In the genomic region with DNA sequence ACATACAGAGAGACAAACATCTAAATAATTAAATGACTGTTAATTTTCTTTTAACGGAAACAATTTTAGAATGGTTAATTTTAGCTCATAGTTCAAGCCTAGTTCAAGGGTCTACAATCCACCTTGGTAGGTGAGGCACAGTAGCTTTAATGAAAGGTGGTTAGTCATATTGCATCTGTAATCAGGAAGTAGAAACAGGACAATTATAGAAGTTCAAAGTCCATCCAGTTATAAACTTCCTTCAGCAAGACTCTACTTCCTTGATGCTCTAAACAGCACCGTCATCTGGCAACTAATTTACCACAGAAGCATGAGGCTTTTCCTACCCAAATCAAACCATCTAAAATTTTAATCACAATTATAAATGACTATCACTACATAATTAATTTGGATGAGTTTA, we compare ENCODE assay signal across 23 mouse cellular contexts.
DNase-seq lines count a peak whose midpoint lies in the region; ATAC-seq lines count a peak whose summit lies in the region.
"Had no signal": no experiment of that assay in that cellular context is flagged by ENCODE, and none has a peak within 500 bp of the region (broad histone marks: within the 10 kb centered on the region; RNA-seq: fewer than 3 reads in every experiment).

No protein-coding gene starts in this region.

- H3K36me3 ChIP-seq in intestine, embryonic 16.5 days (ENCODE audit: control insufficient read depth, insufficient read depth, low read length), result no peaks in the 10 kb centered on the region
- H3K36me3 ChIP-seq: embryonic facial prominence, embryonic 13.5 days; embryonic facial prominence, embryonic 15.5 days; forebrain, embryonic 10.5 days; forebrain, embryonic 12.5 days had no signal

- 79% methylated on average over 2 of the region's 2 CpGs for WGBS in intestine, embryonic 16.5 days
- 39% methylated on average over 2 of the region's 2 CpGs for WGBS in large intestine, adult 2 months

- no peaks in the 10 kb centered on the region for H3K9me3 ChIP-seq in intestine, embryonic 16.5 days (ENCODE audit: control insufficient read depth, low read length)
- H3K9me3 ChIP-seq: embryonic facial prominence, embryonic 13.5 days; embryonic facial prominence, embryonic 15.5 days; forebrain, embryonic 10.5 days; forebrain, embryonic 12.5 days had no signal

- no peak overlapping the region for H3K4me2 ChIP-seq in intestine, embryonic 16.5 days (ENCODE audit: low read depth, low read length)
- H3K4me2 ChIP-seq: embryonic facial prominence, embryonic 13.5 days; embryonic facial prominence, embryonic 15.5 days; forebrain, embryonic 12.5 days had no signal

- H3K27ac ChIP-seq in intestine, embryonic 16.5 days (ENCODE audit: low read length), result no peak overlapping the region
- H3K27ac ChIP-seq: embryonic facial prominence, embryonic 13.5 days; embryonic facial prominence, embryonic 15.5 days; forebrain, embryonic 10.5 days; forebrain, embryonic 12.5 days had no signal

- peak; percentile 82 for ATAC-seq in intestine, embryonic 16.5 days
- ATAC-seq: forebrain, embryonic 14.5 days; forebrain, embryonic 16.5 days had no signal

- H3K9ac ChIP-seq in intestine, embryonic 16.5 days (ENCODE audit: low read depth, low read length), result no peak overlapping the region
- H3K9ac ChIP-seq: embryonic facial prominence, embryonic 13.5 days; embryonic facial prominence, embryonic 15.5 days; forebrain, embryonic 12.5 days had no signal

- DNase-seq in A20 (ENCODE audit: low read depth, low spot score) (peak; percentile 52), liver (no peak)
- peak; percentile 60 for DNase-seq in large intestine, adult 2 months (ENCODE audit: low read depth, low spot score)
- DNase-seq in gastrocnemius, postnatal 4 days (ENCODE audit: low spot score in 2 of 2), result no peak
- no peak for DNase-seq in cerebellum, postnatal 4 days (ENCODE audit: low spot score in 2 of 2)
- DNase-seq: adrenal gland, adult 2 months; adrenal gland, postnatal 10 days; adrenal gland, postnatal 25 days; cerebellum, adult 11 months; cerebellum, adult 18-20 months; cerebellum, adult 8-10 months; cerebellum, adult 9-11 months; cerebellum, postnatal 14 days; cerebellum, postnatal 36 days; embryo, embryonic 11 days had no signal

- H3K4me1 ChIP-seq in intestine, embryonic 16.5 days (ENCODE audit: control insufficient read depth, insufficient read depth, low read length), result no peaks in the 10 kb centered on the region
- H3K4me1 ChIP-seq: embryonic facial prominence, embryonic 13.5 days; embryonic facial prominence, embryonic 15.5 days; forebrain, embryonic 12.5 days had no signal

- no peak overlapping the region for H3K4me3 ChIP-seq in intestine, embryonic 16.5 days (ENCODE audit: low read length)
- H3K4me3 ChIP-seq: embryonic facial prominence, embryonic 13.5 days; embryonic facial prominence, embryonic 15.5 days; erythroblast, embryonic 14.5 days; forebrain, embryonic 10.5 days; forebrain, embryonic 12.5 days had no signal

- no peaks in the 10 kb centered on the region for H3K27me3 ChIP-seq in intestine, embryonic 16.5 days (replicated peaks; ENCODE audit: control insufficient read depth, insufficient read depth, low read length)
- H3K27me3 ChIP-seq: embryonic facial prominence, embryonic 13.5 days; embryonic facial prominence, embryonic 15.5 days; forebrain, embryonic 12.5 days had no signal

Comparison
In these comparisons a context has a peak if more than half of its experiments do, and no peak if none do; other contexts are left out.
1. DNase-seq: peak in A20 (single experiment) and large intestine, adult 2 months (single experiment); none in gastrocnemius, postnatal 4 days (0 of 2), liver (single experiment) and cerebellum, postnatal 4 days (0 of 2).